Mouse (Mus musculus): Measurements from ENCODE around the gene Enox1. TPM values are rescaled to one million over a fixed set of nuclear protein-coding genes. Genes with fewer than 3 reads are reported as not detected.

Gene Enox1
- polyA plus RNA-seq, 1 experiment from 2014 or later: 2.4 TPM

- H3K9ac ChIP-seq (ENCODE audit: low read length): no peak overlapping the region
- H3K36me3 ChIP-seq (ENCODE audit: control insufficient read depth, insufficient read depth, low read length): no peaks in the 10 kb centered on the region
- H3K27ac ChIP-seq (ENCODE audit: low read length): no peak overlapping the region
- no peaks in the 10 kb centered on the region for H3K9me3 ChIP-seq (ENCODE audit: control insufficient read depth, low read length)
- no peaks in the 10 kb centered on the region for H3K27me3 ChIP-seq (ENCODE audit: control insufficient read depth, insufficient read depth, low read depth, low read length)
- WGBS: 62% methylated on average over 12 of the region's 12 CpGs
- no peak overlapping the region for H3K4me3 ChIP-seq (ENCODE audit: low read length)
- no peak for ATAC-seq (ENCODE audit: low read depth)
- H3K4me1 ChIP-seq (replicated peaks; ENCODE audit: control insufficient read depth, insufficient read depth, low read length): peaks cover 7% of the 10 kb centered on the region; the same call in 1 of the 2 replicates
- H3K4me2 ChIP-seq (ENCODE audit: low read depth, low read length): no peak overlapping the region
These were observed 470.3 kb downstream of the Enox1 start for GRCm38 (mm10) chr14:77626557-77627507.

- no peak overlapping the region for H3K27ac ChIP-seq (ENCODE audit: low read length)
- WGBS: 84% methylated on average over 10 of the region's 10 CpGs
- H3K4me1 ChIP-seq (replicated peaks; ENCODE audit: control insufficient read depth, insufficient read depth, low read length): peaks cover 12% of the 10 kb centered on the region
- H3K27me3 ChIP-seq (ENCODE audit: control insufficient read depth, insufficient read depth, low read depth, low read length): no peaks in the 10 kb centered on the region
- ATAC-seq (ENCODE audit: low read depth): 0 out of 2 replicates have a peak, but pooled peaks have one; percentile 5
- no peak overlapping the region for H3K9ac ChIP-seq (ENCODE audit: low read length)
- H3K36me3 ChIP-seq (ENCODE audit: control insufficient read depth, insufficient read depth, low read length): no peaks in the 10 kb centered on the region
- no peaks in the 10 kb centered on the region for H3K9me3 ChIP-seq (ENCODE audit: control insufficient read depth, low read length)
- H3K4me2 ChIP-seq (ENCODE audit: low read depth, low read length): no peak overlapping the region
- H3K4me3 ChIP-seq (ENCODE audit: low read length): no peak overlapping the region
These were observed 476.1 kb downstream of the Enox1 start for GRCm38 (mm10) chr14:77632466-77633171.

GRCm38 (mm10) chr14:77633172-77633542 lies 476.6 kb downstream of the Enox1 start:
- no peak overlapping the region; the same call in 1 of the 2 replicates for H3K27ac ChIP-seq (ENCODE audit: low read length)
- ATAC-seq (ENCODE audit: low read depth): 0 out of 2 replicates have a peak, but pooled peaks have one; percentile 36
- 37% methylated on average over 2 of the region's 2 CpGs for WGBS
- no peaks in the 10 kb centered on the region for H3K27me3 ChIP-seq (ENCODE audit: control insufficient read depth, insufficient read depth, low read depth, low read length)
- no peaks in the 10 kb centered on the region for H3K36me3 ChIP-seq (ENCODE audit: control insufficient read depth, insufficient read depth, low read length)
- no peak overlapping the region for H3K4me3 ChIP-seq (ENCODE audit: low read length)
- H3K9ac ChIP-seq (ENCODE audit: low read length): no peak overlapping the region
- H3K9me3 ChIP-seq (ENCODE audit: control insufficient read depth, low read length): no peaks in the 10 kb centered on the region
- H3K4me1 ChIP-seq (replicated peaks; ENCODE audit: control insufficient read depth, insufficient read depth, low read length): peaks cover 12% of the 10 kb centered on the region
- no peak overlapping the region for H3K4me2 ChIP-seq (ENCODE audit: low read depth, low read length)

GRCm38 (mm10) chr14:77636931-77637330 lies 480.4 kb downstream of the Enox1 start:
- H3K4me3 ChIP-seq (ENCODE audit: low read length): no peak overlapping the region
- H3K4me2 ChIP-seq (ENCODE audit: low read depth, low read length): no peak overlapping the region
- H3K9me3 ChIP-seq (ENCODE audit: control insufficient read depth, low read length): no peaks in the 10 kb centered on the region
- no peak overlapping the region for H3K9ac ChIP-seq (ENCODE audit: low read length)
- WGBS: 44% methylated on average over 6 of the region's 6 CpGs
- H3K27ac ChIP-seq (ENCODE audit: low read length): no peak overlapping the region
- no peaks in the 10 kb centered on the region for H3K27me3 ChIP-seq (ENCODE audit: control insufficient read depth, insufficient read depth, low read depth, low read length)
- no peaks in the 10 kb centered on the region for H3K36me3 ChIP-seq (ENCODE audit: control insufficient read depth, insufficient read depth, low read length)
- no peak for ATAC-seq (ENCODE audit: low read depth)
- peaks cover 5% of the 10 kb centered on the region for H3K4me1 ChIP-seq (replicated peaks; ENCODE audit: control insufficient read depth, insufficient read depth, low read length)

GRCm38 (mm10) chr14:77638148-77638547 lies 481.6 kb downstream of the Enox1 start:
- H3K9me3 ChIP-seq (ENCODE audit: control insufficient read depth, low read length): no peaks in the 10 kb centered on the region
- no peak overlapping the region for H3K4me3 ChIP-seq (ENCODE audit: low read length)
- ATAC-seq (ENCODE audit: low read depth): no peak
- H3K4me2 ChIP-seq (ENCODE audit: low read depth, low read length): no peak overlapping the region
- H3K27ac ChIP-seq (ENCODE audit: low read length): no peak overlapping the region
- peaks cover 5% of the 10 kb centered on the region for H3K4me1 ChIP-seq (replicated peaks; ENCODE audit: control insufficient read depth, insufficient read depth, low read length)
- H3K36me3 ChIP-seq (ENCODE audit: control insufficient read depth, insufficient read depth, low read length): no peaks in the 10 kb centered on the region
- no peaks in the 10 kb centered on the region for H3K27me3 ChIP-seq (ENCODE audit: control insufficient read depth, insufficient read depth, low read depth, low read length)
- H3K9ac ChIP-seq (ENCODE audit: low read length): no peak overlapping the region
- 63% methylated on average over 3 of the region's 3 CpGs for WGBS

- Histone ChIP-seq H3K36me3 (ENCODE audit: control insufficient read depth, insufficient read depth, low read length) (no peaks in the 10 kb centered on the region), H3K4me3 (ENCODE audit: low read length) (no peak overlapping the region), H3K4me1 (replicated peaks; ENCODE audit: control insufficient read depth, insufficient read depth, low read length) (peaks cover 2% of the 10 kb centered on the region), H3K27ac (ENCODE audit: low read length) (no peak overlapping the region), H3K9ac (ENCODE audit: low read length) (no peak overlapping the region), H3K4me2 (ENCODE audit: low read depth, low read length) (no peak overlapping the region), H3K27me3 (ENCODE audit: control insufficient read depth, insufficient read depth, low read depth, low read length) (no peaks in the 10 kb centered on the region), H3K9me3 (ENCODE audit: control insufficient read depth, low read length) (no peaks in the 10 kb centered on the region)
- ATAC-seq (ENCODE audit: low read depth): no peak
- 51% methylated on average over 3 of the region's 3 CpGs for WGBS
These were observed 482.1 kb downstream of the Enox1 start for GRCm38 (mm10) chr14:77638616-77639015.

GRCm38 (mm10) chr14:77639586-77639985 lies 483.0 kb downstream of the Enox1 start:
- 58% methylated on average over 2 of the region's 2 CpGs for WGBS
- Histone ChIP-seq H3K4me1 (replicated peaks; ENCODE audit: control insufficient read depth, insufficient read depth, low read length) (no peaks in the 10 kb centered on the region), H3K4me3 (ENCODE audit: low read length) (no peak overlapping the region), H3K27ac (ENCODE audit: low read length) (no peak overlapping the region), H3K4me2 (ENCODE audit: low read depth, low read length) (no peak overlapping the region), H3K27me3 (ENCODE audit: control insufficient read depth, insufficient read depth, low read depth, low read length) (no peaks in the 10 kb centered on the region), H3K36me3 (ENCODE audit: control insufficient read depth, insufficient read depth, low read length) (no peaks in the 10 kb centered on the region), H3K9ac (ENCODE audit: low read length) (no peak overlapping the region), H3K9me3 (ENCODE audit: control insufficient read depth, low read length) (no peaks in the 10 kb centered on the region)
- ATAC-seq (ENCODE audit: low read depth): no peak

GRCm38 (mm10) chr14:77642314-77642713 lies 485.8 kb downstream of the Enox1 start:
- no peaks in the 10 kb centered on the region for H3K27me3 ChIP-seq (ENCODE audit: control insufficient read depth, insufficient read depth, low read depth, low read length)
- WGBS: 73% methylated on average over 6 of the region's 6 CpGs
- ATAC-seq (ENCODE audit: low read depth): no peak
- H3K9me3 ChIP-seq (ENCODE audit: control insufficient read depth, low read length): no peaks in the 10 kb centered on the region
- H3K27ac ChIP-seq (ENCODE audit: low read length): no peak overlapping the region
- H3K4me2 ChIP-seq (ENCODE audit: low read depth, low read length): no peak overlapping the region
- no peak overlapping the region for H3K4me3 ChIP-seq (ENCODE audit: low read length)
- H3K36me3 ChIP-seq (ENCODE audit: control insufficient read depth, insufficient read depth, low read length): no peaks in the 10 kb centered on the region
- no peaks in the 10 kb centered on the region for H3K4me1 ChIP-seq (replicated peaks; ENCODE audit: control insufficient read depth, insufficient read depth, low read length)
- H3K9ac ChIP-seq (ENCODE audit: low read length): no peak overlapping the region

GRCm38 (mm10) chr14:77646196-77646595 lies 489.6 kb downstream of the Enox1 start:
- no peak overlapping the region for H3K9ac ChIP-seq (ENCODE audit: low read length)
- H3K9me3 ChIP-seq (ENCODE audit: control insufficient read depth, low read length): no peaks in the 10 kb centered on the region
- no peak overlapping the region for H3K27ac ChIP-seq (ENCODE audit: low read length)
- H3K4me1 ChIP-seq (replicated peaks; ENCODE audit: control insufficient read depth, insufficient read depth, low read length): no peaks in the 10 kb centered on the region
- no peak overlapping the region for H3K4me2 ChIP-seq (ENCODE audit: low read depth, low read length)
- no peaks in the 10 kb centered on the region for H3K27me3 ChIP-seq (ENCODE audit: control insufficient read depth, insufficient read depth, low read depth, low read length)
- H3K36me3 ChIP-seq (ENCODE audit: control insufficient read depth, insufficient read depth, low read length): no peaks in the 10 kb centered on the region
- WGBS: 65% methylated on average over 2 of the region's 2 CpGs
- ATAC-seq (ENCODE audit: low read depth): no peak
- no peak overlapping the region for H3K4me3 ChIP-seq (ENCODE audit: low read length)
